Mouse (Mus musculus) embryonic fibroblast, embryonic 13.5 days (primary cell): ENCODE data around the gene Rph3a. TPM values are rescaled to one million over a fixed set of nuclear protein-coding genes. Genes with fewer than 3 reads are reported as not detected.

Experiments used
- H3K27ac ChIP-seq: 2 replicates; pipeline ENCODE4 v1.5.1; 2012; ENCODE audit warnings: low read length, control low read depth, inconsistent platforms; ENCODE audit not compliant: insufficient read depth
- H3K4me1 ChIP-seq: 2 replicates; pipeline ENCODE4 v1.6.1; 2011; ENCODE audit warnings: low read length; ENCODE audit not compliant: control insufficient read depth, insufficient read depth
- H3K4me3 ChIP-seq: 2 replicates; pipeline ENCODE4 v1.5.1; 2011; ENCODE audit warnings: mild to moderate bottlenecking, control low read depth, low read length; ENCODE audit not compliant: insufficient read depth
- CTCF ChIP-seq: IDR thresholded peaks from 2 replicates; pipeline ENCODE4 v1.5.1; 2011; ENCODE audit warnings: mild to moderate bottlenecking, control low read depth, low read length, moderate library complexity, borderline replicate concordance; ENCODE audit not compliant: insufficient read depth
- POLR2A ChIP-seq: IDR thresholded peaks from 2 replicates; pipeline ENCODE4 v1.6.1; 2011; ENCODE audit warnings: low read depth, mild to moderate bottlenecking, control low read depth, low read length, moderate library complexity
- polyA plus RNA-seq: library from polyadenylated mRNA; stranded (reverse); fragments of >200 nt; gene quantifications from 2 replicates; pipeline ENCODE4 v1.2.4, GENCODE M21; 2011; ENCODE audit warnings: low read depth; ENCODE audit not compliant: missing spikeins, insufficient read length

The Rph3a gene
- polyA plus RNA-seq, 1 experiment, result not detected

DNA sequence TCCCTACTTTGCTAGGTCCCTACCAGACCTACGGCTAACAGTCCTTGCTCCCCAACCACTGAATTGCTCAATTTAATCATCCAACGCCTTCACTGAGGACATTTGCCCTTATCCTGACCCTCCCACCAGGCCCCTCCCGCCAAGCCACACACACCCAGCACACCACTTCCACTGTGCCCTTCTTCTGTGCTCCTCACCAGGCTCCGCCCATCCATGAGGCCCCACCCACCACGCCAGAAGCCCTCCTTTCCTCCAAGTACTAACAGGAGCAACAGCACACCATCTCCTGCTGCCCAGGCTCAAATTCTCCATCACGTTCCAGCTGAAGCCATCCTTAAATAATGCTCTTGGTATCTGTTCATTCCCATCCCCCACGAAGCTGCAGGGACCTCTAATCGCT is 35.4 kb downstream of the Rph3a start:
- TF ChIP-seq CTCF (no peak), POLR2A (no peak)
- H3K4me1 ChIP-seq, result no peaks in the 10 kb centered on the region
- no peak overlapping the region for H3K27ac ChIP-seq
- no peak overlapping the region for H3K4me3 ChIP-seq

DNA sequence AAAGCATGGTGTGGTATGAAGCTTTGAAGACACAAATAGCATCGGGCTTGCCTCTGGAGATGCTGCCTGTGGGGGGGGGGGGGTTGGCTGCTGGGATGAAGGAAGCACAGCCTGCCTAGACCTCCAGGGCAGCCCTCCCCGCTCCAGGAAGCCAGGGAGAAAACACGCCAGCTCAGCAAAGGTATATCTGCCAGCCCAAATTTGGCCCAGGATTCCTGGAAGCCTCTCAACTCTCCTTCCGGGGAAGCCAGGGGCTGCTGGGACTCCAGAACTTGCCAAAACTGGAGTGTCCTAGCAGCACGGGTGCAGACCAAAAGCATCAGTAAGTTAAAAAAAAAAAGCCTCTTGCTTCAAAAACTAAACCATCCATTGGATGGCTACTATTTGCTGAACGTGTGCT is 37.6 kb downstream of the Rph3a start:
- Histone ChIP-seq H3K4me3 (no peak overlapping the region), H3K4me1 (no peaks in the 10 kb centered on the region), H3K27ac (no peak overlapping the region)
- TF ChIP-seq POLR2A, result no peak
- no peak for TF ChIP-seq CTCF

DNA sequence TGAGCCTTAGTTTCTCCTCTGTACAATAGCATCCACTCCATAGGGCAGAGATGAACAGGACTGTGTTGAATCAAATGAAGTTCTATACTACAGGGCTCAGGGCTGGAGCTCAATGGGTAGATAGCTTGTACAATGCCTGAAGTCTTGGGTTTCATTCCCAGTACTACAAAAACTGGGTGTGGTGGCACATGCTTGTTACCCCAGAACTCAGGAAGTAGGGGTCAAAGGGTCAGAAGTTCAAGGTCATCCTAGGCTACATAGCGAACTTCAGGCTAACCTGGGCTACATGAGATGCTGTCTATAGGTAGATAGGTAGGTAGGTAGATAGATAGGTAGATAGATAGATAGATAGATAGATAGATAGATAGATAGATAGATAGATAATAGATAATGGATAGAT is 38.6 kb downstream of the Rph3a start:
- no peak overlapping the region for H3K27ac ChIP-seq
- H3K4me1 ChIP-seq, result no peaks in the 10 kb centered on the region
- no peak overlapping the region for H3K4me3 ChIP-seq
- TF ChIP-seq CTCF (no peak), POLR2A (no peak)

DNA sequence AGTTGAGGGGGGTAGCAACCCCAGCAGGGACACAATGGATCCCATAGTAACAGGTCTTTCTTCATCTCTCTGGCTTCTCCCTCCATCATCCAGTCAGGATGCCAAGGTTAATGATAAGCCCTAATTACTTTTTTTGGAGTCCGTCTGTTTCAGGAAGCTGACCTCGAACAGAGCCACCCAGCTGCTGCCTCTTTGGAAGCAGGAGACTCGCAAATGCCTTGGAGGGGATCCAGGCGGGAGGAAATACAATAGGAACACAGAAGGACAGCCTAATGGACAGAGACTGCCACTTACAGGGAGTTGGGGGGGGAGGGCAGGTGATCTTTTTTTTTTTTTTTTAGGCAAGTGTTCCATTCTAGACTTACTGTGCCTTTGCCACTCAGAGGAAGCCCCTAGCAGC is 40.2 kb downstream of the Rph3a start:
- TF ChIP-seq CTCF (no peak), POLR2A (no peak)
- H3K4me3 ChIP-seq, result no peak overlapping the region
- no peak overlapping the region for H3K27ac ChIP-seq
- no peaks in the 10 kb centered on the region for H3K4me1 ChIP-seq

DNA sequence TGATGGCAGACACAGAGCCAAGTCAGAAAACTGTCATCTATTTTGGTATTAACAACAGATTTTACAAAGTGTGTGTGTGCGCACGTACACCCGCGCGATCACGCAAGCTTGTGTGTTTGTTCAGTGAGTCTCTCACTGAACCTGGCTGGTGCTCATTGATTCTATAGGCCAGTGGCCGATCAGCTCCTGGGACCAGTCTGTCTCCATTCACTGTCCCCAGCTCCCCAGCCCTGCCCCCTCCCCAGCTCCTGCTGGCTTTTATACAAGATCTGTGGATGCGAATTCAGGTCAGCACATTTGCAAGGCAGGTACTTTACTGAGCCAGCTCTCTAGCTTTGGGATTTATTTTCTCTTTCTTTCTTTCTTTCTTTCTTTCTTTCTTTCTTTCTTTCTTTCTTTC is 41.1 kb downstream of the Rph3a start:
- no peak overlapping the region for H3K27ac ChIP-seq
- no peaks in the 10 kb centered on the region for H3K4me1 ChIP-seq
- no peak for TF ChIP-seq CTCF
- no peak overlapping the region for H3K4me3 ChIP-seq

DNA sequence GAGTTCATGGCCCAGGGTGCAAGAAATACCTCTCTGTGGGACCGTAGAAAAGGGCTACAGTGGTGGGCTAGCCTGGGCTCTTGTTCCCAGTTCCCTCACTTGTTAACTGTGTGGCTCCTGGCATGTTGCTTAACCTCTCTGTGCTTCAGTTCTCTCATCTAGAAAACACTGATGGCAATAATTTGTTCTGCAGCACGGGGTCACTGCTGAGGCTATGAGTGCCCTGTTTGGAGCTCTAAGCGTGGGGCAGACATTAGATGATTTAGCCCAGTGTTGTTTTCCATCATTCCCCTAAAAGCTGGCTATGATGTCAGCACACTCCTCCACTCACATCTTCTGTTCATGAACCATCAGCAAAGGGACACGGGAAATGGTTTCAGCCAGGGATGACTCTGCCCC is 41.8 kb downstream of the Rph3a start:
- H3K4me1 ChIP-seq, result no peaks in the 10 kb centered on the region

DNA sequence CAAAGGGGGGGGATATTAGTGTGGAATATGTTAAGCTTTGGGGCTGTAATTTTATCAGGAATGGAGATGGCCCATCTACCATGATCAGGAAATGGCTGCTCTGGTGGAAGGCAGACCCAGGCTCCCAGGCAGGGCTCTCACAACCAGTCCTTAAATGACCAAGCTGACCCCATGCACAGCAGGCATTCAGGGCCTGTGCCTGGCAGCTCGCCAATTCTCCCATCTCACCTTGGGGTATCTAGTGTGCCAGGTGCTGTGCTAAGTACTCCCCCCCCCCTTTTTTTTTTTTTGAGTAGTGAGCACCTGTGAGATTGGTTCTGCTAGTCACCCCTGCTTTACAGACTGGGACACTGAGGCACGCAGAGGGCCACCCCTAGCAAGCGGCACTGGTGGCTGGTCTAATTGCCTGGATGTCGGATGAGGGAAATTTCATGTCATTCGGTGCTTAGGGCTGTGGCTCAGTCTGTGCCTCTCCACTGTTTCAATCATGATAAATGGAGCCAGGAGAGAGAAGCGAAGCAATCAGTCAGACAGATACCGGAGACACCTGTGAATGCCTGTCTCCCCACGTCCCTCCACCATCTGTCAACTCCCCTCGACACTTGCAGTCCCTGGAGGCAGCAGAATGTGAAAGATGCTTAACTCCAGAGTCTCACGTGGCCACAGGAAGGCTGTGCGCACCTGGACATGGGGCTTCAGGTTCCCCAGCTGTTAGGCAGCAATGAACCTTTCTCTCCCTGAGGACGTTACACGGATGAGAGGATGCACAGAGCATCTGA is 42.3 kb downstream of the Rph3a start:
- Histone ChIP-seq H3K27ac (no peak overlapping the region), H3K4me1 (no peaks in the 10 kb centered on the region), H3K4me3 (no peak overlapping the region)
- no peak for TF ChIP-seq CTCF
- no peak for TF ChIP-seq POLR2A

More for the DNA sequence above, 41.8 kb downstream of the Rph3a start:
- TF ChIP-seq POLR2A (no peak), CTCF (no peak)
- H3K27ac ChIP-seq, result no peak overlapping the region
- no peak overlapping the region for H3K4me3 ChIP-seq

DNA sequence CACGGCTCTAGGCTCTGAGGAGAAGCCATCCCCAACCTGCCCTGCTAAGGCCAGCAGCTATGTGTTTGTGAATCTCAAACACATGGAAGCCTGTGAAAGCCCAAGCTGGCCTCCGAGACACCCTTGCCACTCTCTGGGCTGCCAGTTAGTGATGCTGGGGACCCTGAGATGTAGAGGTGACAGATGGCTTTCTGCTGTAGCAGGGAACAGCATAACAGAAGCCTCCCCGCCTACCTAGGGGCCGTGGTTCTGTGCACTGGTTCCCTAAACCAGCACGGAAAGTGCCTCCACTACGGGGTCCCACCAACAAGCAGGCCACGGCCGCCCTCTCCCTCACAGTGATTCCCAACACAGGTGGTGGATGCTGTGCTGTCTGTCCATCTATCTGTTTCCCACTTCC is 43.0 kb downstream of the Rph3a start:
- H3K4me3 ChIP-seq, result no peak overlapping the region
- H3K4me1 ChIP-seq, result no peaks in the 10 kb centered on the region
- no peak for TF ChIP-seq POLR2A
- TF ChIP-seq CTCF, result no peak
- H3K27ac ChIP-seq, result no peak overlapping the region

DNA sequence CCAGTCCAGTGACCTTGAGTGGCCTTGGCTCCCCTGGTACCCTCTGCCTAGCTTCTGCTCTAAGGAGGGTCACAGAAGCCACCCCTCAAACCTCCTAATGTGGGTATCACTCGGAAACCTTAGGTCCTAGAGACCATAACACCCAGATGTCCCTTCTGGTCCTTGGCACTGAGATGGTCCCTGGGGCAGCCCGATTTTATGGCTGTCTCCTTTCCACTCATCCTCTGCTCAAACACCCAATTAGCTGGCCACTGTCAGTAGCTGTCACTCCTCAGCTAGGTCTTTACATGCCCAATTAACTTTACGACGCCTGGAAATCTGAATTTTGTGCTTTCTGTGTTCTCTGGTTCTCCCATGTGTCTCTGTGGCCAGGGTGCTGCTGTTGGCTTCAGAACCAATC is 43.7 kb downstream of the Rph3a start:
- no peak overlapping the region for H3K4me3 ChIP-seq
- no peaks in the 10 kb centered on the region for H3K4me1 ChIP-seq
- no peak overlapping the region for H3K27ac ChIP-seq
- TF ChIP-seq CTCF (no peak), POLR2A (no peak)

DNA sequence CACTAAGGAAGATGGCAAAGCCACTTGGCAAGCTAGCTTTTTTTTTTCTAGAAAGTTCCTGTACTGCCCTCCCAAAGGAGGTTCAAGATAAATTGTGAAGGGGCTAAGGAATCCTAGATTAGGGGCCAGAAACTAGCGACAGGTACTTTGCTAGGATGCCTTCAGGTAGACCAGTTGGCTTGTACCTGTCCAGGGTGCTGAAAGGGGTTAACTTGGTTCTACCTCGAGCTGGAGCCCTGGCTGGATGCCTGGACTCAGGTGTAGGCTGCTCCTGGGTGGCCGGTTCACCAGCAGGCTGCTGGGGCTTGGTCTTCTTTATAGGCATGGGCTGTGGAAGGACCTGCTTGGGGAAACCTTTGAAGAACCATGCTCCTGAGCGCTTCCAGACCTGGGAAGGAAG is 48.9 kb downstream of the Rph3a start:
- H3K4me3 ChIP-seq, result no peak overlapping the region
- no peaks in the 10 kb centered on the region for H3K4me1 ChIP-seq
- H3K27ac ChIP-seq, result no peak overlapping the region
- no peak for TF ChIP-seq CTCF
- TF ChIP-seq POLR2A, result no peak

DNA sequence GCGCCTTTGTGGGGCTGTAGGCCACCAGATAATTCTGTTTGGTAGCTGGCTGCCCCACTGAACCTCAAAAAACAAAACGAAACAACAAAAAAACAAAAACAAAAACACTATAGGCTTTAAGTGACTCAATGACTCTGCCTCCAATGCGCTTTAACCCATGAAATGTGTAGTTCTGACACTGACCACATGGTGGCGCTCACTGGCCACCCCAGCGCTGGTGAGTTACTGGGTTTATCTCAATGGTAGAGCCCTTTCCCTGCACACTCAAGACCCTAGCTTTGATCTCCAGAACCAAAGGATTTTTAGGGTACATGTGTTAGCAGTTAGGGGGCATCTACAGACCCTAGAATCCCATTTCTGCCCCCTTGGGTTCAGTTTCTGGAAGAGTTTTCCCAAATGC is 55.9 kb downstream of the Rph3a start:
- Histone ChIP-seq H3K4me1 (no peaks in the 10 kb centered on the region), H3K27ac (no peak overlapping the region), H3K4me3 (no peak overlapping the region)
- TF ChIP-seq CTCF (peak; percentile 56; the same call in 1 of the 2 replicates), POLR2A (no peak)

DNA sequence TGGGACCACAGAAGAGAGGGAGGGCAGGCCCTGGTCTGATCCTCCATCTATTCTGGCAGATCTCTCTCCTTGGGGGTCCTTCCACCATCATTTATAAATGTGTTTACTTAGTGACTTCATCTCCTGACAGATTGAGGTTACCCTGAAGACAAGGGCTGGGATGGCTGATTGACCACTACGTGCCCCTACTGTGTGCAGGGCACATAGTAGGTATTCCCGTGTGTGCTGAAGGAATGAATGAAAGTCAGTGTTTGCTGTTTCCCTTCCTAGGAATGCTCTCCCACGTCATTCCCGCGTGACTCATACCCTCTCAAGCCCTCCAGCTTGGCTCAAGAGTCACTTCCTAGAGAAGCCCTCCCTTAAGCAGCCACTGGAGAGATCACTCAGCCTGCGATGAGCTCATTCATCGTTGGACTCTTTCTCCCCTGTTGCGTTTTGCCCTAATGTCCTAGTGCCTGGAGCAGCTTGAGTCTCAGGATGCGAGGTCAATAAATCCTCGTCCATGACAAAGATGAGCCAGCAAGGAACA is 57.6 kb downstream of the Rph3a start:
- H3K4me3 ChIP-seq, result no peak overlapping the region
- H3K27ac ChIP-seq, result no peak overlapping the region
- no peak for TF ChIP-seq POLR2A
- no peaks in the 10 kb centered on the region for H3K4me1 ChIP-seq
